Comparison of ENCODE assay signal across 14 mouse cellular contexts in the genomic region with DNA sequence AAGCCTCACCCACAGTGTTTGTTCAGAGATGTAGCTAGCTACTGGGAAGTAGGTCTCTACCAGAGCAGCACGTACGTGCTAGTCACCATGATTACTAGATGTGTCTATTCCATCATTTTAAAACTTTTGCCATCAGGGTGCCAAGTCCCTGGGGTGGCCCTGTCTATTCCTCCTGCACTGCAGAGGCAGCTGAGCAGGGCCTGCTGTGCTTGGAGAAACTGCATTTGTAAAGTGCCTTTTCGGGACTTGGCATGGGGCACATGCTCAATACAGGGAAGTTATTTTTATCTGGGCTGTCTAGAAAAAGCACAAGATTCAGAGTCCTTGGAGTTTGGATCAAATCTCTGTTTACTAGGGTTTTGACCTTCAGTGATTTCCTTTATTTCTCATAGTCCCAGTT.
DNase-seq lines count a peak whose midpoint lies in the region; ATAC-seq and TF ChIP-seq lines count a peak whose summit lies in the region.
"Had no signal": no experiment of that assay in that cellular context is flagged by ENCODE, and none has a peak within 500 bp of the region (broad histone marks: within the 10 kb centered on the region; RNA-seq: fewer than 3 reads in every experiment).

No protein-coding gene starts in this region.

- no peaks in the 10 kb centered on the region for H3K36me3 ChIP-seq in testis, adult 2 months (ENCODE audit: control insufficient read depth, insufficient read depth, low read length)
- no peaks in the 10 kb centered on the region for H3K36me3 ChIP-seq in forebrain, embryonic 13.5 days (ENCODE audit: poor library complexity, severe bottlenecking)
- H3K36me3 ChIP-seq: hindbrain, embryonic 13.5 days; intestine, embryonic 15.5 days; liver, embryonic 13.5 days had no signal

- WGBS in forebrain, embryonic 13.5 days, result 96% methylated on average over 3 of the region's 3 CpGs

- H3K9me3 ChIP-seq in forebrain, embryonic 13.5 days (replicated peaks), result peaks cover 4% of the 10 kb centered on the region; the same call in 1 of the 2 replicates

- intact Hi-C loops in left cerebral cortex, adult 2 months (cut with DNase I), result no loop called here

- H3K9ac ChIP-seq in forebrain, embryonic 13.5 days, result no peak overlapping the region
- H3K9ac ChIP-seq: forebrain, postnatal 0 days; hindbrain, embryonic 13.5 days; intestine, embryonic 15.5 days; liver, embryonic 13.5 days had no signal

- peak; percentile 82 for ATAC-seq in frontal cortex, adult (ENCODE audit: low TSS enrichment)
- ATAC-seq in forebrain, embryonic 13.5 days, result no peak
- ATAC-seq: forebrain, postnatal 0 days; intestine, embryonic 15.5 days had no signal

- peaks cover 2% of the 10 kb centered on the region; the same call in 1 of the 2 replicates for H3K4me1 ChIP-seq in testis, adult 2 months (ENCODE audit: control insufficient read depth, insufficient read depth, low read length)
- H3K4me1 ChIP-seq in forebrain, embryonic 13.5 days, result no peaks in the 10 kb centered on the region
- H3K4me1 ChIP-seq: hindbrain, embryonic 13.5 days; intestine, embryonic 15.5 days; liver, embryonic 13.5 days had no signal

- no peaks in the 10 kb centered on the region for H3K27me3 ChIP-seq in testis, adult 2 months (ENCODE audit: control insufficient read depth, insufficient read depth, low read length)
- H3K27me3 ChIP-seq in forebrain, embryonic 13.5 days, result no peaks in the 10 kb centered on the region
- H3K27me3 ChIP-seq: hindbrain, embryonic 13.5 days; intestine, embryonic 15.5 days; liver, embryonic 13.5 days had no signal

- no peak overlapping the region for H3K4me2 ChIP-seq in forebrain, embryonic 13.5 days
- H3K4me2 ChIP-seq: hindbrain, embryonic 13.5 days; intestine, embryonic 15.5 days; liver, embryonic 13.5 days had no signal

- no peak for TF ChIP-seq POLR2A in testis, adult 2 months (IDR thresholded peaks at IDR 0.05; ENCODE audit: control insufficient read depth, low read depth, low read length)

- H3K27ac ChIP-seq in left cerebral cortex, adult 2 months, result 0 out of 2 replicates have a peak overlapping the region, but pooled peaks have one; percentile 22
- peak overlapping the region; percentile 59; the same call in 1 of the 2 replicates for H3K27ac ChIP-seq in testis, adult 2 months (ENCODE audit: control insufficient read depth, insufficient read depth, low read depth, low read length)
- H3K27ac ChIP-seq in forebrain, embryonic 13.5 days, result no peak overlapping the region
- H3K27ac ChIP-seq: hindbrain, embryonic 13.5 days; intestine, embryonic 15.5 days; liver, embryonic 13.5 days had no signal

- H3K4me3 ChIP-seq in left cerebral cortex, adult 2 months, result no peak overlapping the region
- H3K4me3 ChIP-seq in testis, adult 2 months (ENCODE audit: control insufficient read depth, low read depth, low read length), result no peak overlapping the region
- H3K4me3 ChIP-seq in forebrain, embryonic 13.5 days, result no peak overlapping the region
- H3K4me3 ChIP-seq: hindbrain, embryonic 13.5 days; intestine, embryonic 15.5 days; liver, embryonic 13.5 days had no signal

- DNase-seq in frontal cortex, adult 2 months (ENCODE audit: extremely low spot score in 1 of 2, low spot score in 1 of 2), result no peak
- no peak for DNase-seq in left cerebral cortex, adult 2 months (ENCODE audit: extremely low spot score in 1 of 2, low spot score in 2 of 2)
- DNase-seq in left cerebral cortex, adult 11 months (ENCODE audit: low spot score), result no peak
- DNase-seq in testis, postnatal 10 days (ENCODE audit: low spot score), result no peak
- no peak for DNase-seq in thymus, postnatal 4 days
- DNase-seq: cerebellum, postnatal 14 days; forebrain, postnatal 0 days; liver, embryonic 13.5 days; lung, postnatal 10 days had no signal

- TF ChIP-seq CTCF in left cerebral cortex, adult 2 months (IDR thresholded peaks at IDR 0.05), result no peak
- TF ChIP-seq CTCF in testis, adult 2 months (IDR thresholded peaks at IDR 0.05; ENCODE audit: control insufficient read depth, insufficient read depth, insufficient replicate concordance, low read depth, low read length), result no peak
